Mouse (Mus musculus) lung, postnatal 4 days (tissue): ENCODE measurements around the gene Zfp639.

Experiments used
- DNase-seq, 2 experiments: peaks; one replicate each; pipeline ENCODE4 v3.0.0; 2021

Zfp639 gene

DNA sequence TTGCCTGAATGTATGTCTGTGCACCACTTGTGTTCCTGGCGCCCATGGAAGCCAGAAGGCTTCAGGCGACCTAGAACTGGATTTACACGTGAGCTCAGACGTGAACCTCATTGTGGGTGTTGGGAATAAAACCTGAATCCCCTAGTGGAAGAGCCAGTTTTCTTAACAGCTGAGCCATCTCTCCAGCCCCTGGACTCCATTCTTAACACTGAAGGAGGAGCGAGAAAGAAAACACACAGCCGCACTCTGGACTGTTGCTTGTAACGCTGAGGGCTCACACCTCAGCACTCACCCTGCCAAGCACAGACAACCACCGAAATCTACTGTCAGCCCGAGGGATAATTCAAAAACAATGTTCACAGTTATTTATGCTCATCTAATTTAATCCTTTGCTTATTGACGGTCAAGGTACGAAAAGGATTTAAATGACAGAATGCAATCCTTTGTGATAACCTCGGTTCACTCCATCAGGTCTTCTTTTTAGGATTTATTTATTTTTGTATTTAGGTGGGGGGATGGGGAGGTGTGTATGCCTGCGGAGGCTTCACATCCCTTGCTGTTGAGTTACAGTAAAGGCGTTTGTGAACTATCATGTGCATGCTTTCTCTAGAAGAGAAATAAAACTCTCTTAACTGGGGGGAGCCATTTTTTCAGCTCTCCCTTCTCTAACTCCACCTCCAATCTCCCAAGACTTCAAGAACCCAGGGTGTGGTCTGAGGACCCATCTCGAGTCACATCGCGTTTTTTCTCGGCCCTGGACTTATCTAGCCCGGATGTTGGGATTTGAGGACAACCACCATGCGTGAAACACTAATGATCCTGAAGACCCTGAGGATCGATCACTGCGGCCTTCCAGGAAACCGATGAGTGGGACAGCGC lies at the start of gene Zfp639:
TSS of gene Zfp639 (plus strand) at position 764 of the 879 bp plus-strand sequence.
- DNase-seq, result no peak

DNA sequence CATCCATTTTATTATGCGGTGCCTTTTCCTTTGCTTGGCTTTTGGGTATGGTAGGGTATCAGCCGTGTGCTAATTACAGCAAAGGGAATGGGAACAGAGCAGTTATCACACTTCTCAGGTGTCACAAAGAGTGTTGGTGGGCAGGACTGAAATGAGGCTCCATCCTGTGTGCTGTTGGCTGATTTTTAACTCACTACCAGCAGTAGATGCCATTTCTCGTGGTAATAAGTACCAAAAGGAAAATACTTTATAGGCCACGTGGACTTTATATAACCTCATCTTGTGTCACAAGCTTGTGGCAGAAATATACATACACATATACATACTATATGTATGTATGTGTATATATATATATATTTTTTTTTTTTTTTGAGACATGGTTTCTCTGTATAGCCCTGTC lies 42.7 kb upstream of the Zfp639 start:
- DNase-seq, result no peak

DNA sequence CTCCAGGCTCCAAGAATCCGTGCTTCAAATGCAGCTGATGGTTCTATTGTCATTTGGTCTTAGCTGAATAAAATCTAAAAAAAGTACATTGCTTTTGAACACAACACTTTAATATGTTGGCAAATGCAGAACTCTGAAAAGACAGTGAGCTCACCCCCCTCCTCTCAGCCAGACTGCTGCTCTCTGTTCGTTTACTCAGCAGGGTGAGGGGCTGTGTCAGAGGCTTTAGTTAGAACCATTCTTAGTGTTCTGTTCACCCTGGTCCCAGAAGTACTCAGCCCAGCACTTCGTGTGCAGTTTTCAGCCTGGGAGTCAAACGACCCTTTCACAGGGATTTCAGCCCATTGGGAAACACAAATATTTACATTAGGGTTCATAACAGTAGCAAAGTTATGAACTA lies 41.6 kb upstream of the Zfp639 start:
- no peak for DNase-seq

DNA sequence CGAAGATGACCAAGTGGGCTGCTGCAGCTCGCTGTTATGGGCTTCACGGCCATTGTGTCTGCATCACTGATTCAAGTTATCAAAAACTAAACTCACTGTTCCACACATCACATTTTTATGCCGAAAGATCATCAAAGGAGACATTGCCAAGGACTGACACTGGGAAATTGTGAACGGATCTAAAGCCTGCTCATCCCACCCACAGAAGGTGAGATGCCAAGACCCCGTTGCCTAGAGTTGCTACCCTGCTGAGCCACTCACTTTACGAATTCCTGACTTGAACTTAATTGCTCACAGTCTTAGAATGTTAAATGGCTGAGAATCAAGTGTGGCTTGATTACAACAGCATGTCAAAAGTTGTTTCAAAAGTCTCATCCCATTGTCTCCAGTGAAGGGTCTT lies 39.6 kb upstream of the Zfp639 start:
- DNase-seq, result no peak

DNA sequence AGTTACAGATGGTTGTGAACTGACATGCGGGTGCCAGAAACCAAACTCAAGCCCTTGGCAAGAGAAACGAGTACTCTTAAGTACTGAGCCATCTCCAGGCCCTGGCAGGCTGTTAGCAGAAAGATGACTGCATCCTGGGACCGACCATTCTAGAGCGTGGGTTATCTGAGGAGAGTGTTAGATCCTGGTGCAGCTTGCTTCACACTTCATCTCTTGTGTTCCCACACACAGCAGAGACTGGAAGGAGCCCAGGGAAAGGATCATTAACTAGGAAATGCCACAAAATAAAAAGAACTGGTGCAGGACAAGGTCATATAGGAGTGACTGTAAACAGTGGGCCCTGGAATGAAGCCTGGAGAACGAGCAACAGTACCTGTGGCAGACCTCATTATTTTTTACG lies 39.0 kb upstream of the Zfp639 start:
- peak; percentile 22 to 67 for DNase-seq

DNA sequence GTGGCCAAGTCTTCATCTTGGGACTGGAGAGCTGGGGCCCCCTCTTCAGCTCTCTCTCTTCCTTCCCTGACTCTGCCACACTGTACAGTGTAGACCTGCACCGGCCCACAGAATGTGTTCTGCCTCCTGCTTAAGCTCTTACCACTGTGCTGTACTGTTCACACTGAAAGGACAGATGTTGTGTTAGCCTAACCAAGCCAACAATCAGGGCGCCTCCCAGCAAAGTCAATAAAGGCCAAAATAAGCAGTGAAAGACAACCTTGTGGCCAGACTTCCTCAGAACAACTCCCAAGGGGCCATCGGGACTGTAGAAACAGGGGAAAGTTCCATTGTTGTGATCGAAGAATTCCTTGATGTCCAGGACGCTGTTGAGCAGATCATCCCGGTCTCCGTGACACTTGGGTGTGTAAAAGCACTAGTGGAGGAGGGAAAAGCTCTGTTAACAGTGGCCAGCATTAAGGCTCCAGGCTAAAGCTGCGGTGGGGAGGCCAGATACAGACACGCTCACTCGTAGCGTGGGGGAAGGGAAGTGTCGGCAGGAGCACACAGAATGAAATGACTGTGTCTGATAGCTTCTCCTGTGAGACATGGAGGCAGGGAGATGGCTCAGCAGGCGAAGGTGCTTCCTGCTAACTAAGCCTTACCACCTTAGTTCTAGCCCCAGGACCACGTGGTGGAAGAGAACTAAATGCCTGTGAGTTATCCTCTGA lies 37.7 kb upstream of the Zfp639 start:
- DNase-seq, result no peak

DNA sequence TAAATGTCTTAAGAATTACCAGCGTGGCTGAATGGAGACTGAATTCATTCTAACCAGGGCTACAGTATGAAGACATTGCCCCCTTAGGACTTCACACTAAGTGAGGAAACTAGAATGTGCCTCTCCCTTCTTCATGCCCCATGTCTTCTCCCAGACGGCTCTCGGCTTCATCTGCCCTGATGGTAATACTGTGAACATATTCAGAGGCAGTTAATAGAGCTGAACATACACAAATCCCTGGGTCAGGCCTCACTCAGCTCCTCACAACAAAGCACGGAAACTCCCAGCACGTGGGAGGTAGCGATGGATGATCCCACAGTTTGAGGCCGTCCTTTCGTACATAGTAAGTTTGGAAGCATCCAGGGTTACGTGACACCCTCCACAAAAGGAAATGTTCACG lies 36.9 kb upstream of the Zfp639 start:
- DNase-seq, result no peak

DNA sequence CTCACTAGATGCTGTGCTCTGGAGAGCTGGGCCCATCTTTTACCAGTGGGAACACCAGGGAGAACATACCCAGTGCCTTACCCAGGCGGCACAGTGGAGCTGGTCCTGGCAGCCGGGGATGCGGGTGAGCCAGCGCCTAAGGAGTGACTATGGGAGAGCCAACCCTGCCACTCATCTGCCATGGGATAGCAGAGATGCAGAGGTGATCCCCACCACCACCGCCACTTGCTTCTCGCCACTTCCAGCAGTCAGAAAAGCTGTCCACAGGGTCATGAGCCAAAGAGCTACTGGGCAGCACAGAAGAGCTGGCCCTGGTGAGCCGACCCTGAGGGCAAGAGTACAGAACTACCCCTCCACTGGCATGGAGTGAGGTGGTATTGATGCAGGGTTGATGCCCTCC lies 30.1 kb upstream of the Zfp639 start:
- no peak for DNase-seq

DNA sequence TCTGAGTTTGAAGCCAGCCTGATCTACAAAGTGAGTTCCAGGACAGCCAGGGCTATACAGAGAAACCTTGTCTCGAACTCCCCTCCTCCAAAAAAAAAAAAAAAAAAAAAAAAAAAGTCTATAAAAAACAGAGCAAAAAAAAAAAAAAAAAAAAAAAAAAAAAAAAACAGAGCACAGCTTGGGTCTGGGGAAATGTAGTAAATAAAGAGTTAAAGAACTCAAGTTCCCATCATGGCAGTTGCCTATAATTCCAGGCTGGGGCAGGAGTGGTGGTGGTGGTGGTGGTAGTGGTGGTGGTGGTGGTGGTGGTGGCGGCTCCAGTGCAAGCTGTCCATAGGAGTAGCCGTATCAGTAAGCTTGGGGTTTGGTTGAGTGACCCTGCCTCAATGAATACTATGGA lies 27.0 kb upstream of the Zfp639 start:
- DNase-seq, result no peak

DNA sequence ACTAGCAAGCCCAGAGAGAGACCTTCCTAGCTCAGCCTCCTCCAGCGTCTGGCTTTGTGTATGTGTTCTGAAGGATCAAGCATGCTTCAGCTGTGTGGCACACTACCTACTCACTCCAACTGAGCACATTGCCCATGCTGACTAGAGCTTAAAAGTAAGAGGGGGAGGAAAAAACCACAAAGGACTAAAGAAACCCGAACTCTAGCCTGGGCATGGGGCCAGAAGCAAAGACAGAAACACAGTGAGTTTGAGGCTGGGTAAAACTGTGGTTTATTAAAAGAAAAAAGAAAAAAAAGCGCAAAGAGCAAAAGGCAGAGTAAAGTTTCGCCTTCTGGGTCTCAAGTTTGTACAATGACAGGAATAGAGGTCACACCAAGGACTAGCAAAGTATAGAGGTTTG lies 23.5 kb upstream of the Zfp639 start:
- no peak for DNase-seq

DNA sequence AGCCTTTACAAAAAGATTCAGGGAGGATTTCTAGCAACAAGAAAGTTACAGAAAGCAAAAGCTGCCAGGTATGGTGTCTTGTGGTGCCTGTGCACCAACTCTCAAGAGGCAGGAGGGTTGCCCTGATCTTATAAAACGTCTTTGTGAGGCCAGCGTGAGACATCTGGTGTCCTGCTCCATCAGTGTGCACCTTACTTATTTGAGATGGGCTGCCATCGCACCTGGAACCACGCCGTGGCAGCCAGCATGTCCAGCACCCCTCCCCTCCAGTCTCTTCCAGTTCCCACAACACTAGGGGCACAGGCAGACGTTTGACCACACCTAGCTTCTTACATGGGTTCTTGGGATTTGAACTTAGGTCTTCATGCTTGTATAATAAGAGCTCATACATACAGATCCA lies 21.9 kb upstream of the Zfp639 start:
- no peak for DNase-seq

DNA sequence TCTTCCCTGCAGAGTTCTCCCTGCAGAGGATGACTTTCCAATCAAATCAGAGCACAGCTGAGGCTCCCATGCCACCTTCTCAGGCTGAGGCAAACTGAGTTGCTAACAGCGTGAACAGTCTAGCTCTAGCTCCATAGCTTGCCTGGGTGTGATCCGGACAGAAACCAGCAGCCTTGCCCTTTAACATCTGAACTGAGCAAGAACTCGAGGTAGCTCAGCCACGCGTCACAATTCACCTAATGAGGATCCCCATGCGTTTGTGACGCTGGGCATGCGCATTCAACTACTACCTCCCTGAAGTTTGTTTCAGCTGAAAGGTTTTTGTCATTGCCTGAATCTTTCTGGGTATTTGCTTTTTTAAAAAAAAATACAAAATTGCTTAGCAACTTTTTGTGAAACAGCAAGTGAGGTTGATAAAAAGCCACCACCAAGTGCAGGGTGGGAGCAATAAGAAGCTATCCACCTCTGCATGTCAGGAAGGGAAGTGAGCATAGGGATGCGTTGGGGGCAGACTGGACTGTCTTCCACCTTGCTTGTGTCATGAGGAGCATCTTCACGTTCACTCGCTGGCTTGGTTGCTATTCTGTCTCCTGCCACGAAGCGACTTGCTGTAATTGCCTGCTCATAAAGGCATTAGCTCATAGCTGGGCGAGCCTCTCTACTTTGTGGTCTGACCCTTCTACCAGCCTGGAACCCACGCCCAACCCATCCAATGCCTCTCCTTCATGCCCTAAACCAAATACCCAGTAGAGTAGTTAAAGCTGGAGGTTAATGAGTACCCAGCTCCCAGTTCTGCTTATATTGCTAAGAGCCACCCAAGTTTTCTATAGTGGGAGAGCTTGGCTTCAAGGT lies 19.8 kb upstream of the Zfp639 start:
- no peak for DNase-seq

DNA sequence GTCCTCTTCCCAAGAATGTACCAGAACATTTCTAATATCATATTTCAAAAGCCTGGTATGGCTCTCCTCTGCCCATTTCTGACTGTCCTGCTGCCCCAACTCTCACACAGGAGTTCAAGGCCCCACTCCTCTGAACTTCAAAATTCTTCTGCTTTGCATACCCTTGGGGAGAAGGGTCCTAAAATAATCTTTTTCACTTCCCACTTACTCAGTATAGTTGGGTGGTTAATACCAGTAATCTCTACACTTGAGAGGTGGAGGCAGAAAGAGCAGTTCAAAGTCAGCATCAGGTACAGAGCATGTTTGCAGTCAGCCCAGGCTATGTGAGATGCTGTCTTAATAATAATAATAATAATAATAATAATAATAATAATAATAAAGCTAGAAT lies 19.1 kb upstream of the Zfp639 start:
- DNase-seq, result no peak

DNA sequence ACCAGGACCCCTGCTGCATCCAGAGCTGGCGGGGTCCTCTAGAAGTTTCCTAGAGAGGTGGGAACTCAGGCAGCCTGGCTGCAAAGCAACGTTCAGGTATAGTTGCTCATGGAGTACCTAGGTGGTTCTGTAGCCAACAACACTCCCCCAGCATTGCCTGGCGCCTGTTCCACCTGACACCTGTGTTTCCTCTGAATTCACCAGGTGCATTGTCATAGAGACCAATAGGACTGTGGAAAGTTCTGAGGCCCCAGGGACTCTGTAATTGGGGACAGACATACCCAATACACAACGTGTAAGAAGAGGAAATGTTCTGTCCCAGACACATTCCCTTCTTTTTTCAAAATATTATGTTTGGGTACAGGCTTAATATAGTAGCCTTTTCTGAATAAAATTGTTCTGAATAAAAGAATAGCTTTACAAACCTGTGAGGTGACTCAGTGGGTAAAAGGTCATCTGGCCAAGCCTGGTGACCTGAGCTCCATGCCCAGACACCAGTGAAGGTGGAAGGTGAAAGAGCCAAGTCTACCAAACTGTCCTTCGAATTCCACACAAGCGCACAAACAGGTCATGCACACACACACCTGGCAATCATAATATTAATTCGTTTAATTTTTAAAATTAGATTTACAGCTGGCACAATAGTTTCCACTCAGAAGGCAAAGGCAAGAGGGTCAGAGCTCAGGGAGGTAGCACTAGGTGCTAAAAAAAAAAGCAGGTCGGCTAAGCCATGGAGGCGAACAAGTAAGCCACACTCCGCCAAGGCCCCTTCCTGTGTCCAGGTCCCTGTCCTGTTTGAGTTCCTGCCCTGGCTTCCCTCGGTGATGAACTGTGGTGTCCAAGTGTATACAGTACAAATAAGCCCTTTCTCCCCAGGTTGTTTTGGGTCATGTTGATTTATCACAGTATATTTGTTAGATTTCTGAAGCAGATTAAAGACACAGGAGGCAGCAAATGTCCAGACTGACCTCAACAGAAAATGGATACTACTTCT lies 17.7 kb upstream of the Zfp639 start, which contains the start of gene Kcnmb3:
TSS of gene Kcnmb3 (minus strand) at position 135 of the 994 bp plus-strand sequence.
- DNase-seq, result no peak

DNA sequence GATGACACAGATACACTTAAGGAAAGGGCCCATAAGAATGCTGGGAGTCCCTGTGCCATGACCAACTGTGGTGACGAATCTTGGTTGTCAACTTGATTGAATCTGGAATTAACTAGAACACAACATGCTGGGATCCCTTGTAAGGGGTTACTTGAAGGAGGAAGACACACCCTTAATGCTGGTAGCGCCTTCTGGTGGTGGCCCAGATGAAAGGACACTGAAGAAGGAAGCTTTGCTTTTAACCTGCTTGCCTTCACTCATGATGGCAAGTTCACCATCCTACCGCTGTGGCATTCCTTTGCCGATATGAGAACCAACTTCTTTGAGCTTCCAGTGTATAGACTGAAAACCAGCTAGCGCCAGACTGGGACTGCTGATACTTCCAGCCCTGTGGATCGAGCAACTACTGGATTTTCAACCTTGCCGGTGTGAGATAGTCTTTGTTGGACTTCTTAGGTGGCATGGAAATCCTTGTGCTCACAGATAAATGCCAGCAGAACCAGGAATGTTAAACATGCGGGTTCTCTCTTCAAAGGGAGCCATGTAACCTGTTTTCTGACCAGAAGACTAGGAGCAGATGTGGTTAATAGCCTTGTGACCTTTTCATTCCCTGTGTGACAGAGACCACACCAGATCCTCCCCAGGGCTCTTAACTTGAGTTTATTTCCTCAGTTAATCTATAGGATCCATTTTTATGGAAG lies 15.5 kb upstream of the Zfp639 start:
- DNase-seq, result peak in 1 of 2 experiments; percentile 21

DNA sequence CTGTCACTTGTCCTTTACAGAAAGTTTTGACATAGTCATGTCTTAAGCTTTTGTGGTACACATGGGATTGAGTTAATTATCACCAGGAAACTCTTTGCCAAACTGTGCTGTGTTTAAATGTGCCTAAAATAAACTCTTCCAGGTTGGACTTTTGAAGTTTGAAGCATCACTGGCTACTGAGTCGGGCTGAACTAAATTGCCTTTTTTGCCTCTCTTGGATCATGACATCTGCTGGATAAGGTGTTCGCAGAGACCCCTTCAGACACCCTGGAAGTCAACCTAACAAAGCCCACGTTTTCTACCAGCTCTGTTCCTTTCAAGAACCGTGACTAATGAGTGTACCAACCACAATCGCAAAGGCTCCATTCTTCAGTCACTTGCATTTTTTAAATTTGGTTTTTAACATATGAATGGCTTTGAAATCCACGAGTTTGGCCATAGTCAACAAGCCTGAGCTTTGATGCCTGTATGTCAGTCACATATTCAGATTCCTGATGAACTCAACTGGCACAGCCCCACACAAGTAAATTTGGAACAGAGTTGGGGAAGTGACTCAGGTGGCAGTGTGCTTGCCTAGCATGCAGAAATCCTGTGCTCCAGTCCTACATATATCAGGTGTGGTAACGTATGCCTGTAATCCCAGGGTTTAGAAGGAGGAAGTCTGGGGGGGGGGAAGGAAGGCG lies 14.8 kb upstream of the Zfp639 start:
- DNase-seq, result no peak

DNA sequence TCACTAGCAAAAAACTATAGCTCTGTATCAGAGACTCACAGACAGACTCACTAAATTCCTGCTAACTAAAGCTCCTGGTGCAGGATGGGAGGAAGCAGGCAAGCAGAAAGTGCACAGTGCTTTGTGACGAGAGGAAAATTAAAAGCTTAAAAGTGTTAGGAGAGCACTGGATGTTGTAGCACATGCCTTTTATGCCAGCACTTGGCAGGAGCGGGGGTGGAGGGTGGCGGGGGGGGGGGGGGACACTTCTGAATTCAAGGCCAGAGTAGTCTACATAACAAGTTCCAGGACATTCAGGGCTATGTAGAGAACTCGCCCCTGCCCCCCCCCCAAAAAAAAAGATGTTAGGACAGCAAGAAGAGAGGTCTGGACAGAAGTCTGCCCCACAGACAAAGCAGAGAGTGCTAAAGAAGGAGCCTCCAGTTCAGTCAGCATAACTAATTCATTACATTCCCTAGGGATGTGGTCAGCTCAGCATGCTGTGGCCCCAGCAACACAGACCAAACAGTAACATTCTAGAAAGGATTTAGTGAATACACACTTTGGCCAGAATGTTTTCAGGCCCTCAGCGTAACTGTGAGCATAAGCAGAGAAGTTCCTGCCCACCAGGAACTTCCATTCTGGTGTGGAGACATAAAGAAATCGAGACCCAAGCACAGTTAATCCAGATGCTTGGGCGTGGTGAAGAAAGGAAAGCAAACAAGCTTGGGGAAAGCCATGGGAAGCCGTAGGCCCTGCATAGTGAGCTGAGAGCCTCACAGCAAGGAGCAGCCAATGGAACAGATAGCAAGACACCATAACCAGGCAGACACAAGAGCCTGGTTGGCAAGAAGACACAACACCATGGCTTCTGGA lies 14.0 kb upstream of the Zfp639 start:
- DNase-seq, result no peak

DNA sequence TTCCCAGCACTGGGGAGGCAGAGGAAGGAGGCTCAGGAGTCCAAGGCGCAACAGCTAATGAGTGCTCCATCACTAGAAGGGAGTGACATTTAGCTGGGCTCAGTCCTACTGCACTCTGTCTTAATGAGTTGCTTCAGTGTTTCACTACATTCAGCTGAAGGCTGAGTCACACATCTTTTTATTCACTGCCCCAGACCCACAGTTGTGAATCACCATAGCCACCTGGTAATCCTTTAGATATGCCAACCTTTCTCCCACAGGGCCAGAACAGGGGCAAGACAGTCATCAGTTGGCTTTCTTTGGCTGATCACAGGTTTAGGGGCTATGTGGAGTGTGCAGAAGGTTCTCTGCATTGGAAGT lies 13.4 kb upstream of the Zfp639 start:
- no peak for DNase-seq

DNA sequence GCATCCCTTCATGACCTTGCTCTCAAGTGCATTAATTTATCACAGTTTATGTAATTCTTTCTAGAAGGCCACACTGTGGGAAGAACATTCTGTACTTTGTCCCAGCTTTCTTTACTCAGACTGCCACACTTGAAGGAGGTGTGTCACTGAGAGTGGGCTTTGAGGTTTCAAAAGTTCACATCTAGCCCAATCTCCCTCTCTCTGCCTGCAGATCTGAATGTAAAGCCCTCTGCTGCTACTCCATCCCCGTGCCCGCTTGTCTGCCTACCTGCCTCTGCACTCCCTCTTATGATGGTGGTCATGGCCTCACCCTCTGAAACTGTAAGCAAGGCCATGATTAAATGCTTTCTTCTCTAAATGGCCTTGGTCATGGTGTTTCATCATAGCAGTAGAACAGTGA lies 9.7 kb upstream of the Zfp639 start:
- DNase-seq, result no peak

DNA sequence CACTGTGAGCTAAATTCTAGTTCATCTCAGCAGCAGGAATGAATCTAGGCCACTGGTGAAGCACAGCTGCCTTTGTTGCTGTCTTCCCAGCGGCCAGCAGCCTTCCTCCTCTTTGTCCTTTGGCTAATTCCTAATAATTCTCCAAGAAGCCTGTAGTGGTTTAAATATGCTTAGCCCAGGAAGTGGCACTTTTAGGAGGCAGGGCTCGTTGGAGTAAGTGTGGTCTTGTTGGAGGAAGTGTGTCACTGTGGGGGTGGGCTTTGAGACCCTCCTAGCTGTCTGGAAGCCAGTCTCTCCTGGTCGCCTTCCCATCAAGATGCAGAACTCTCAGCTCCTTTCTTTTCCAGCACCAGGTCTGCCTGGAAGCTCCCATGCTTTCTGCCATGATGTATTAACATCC lies 4.2 kb upstream of the Zfp639 start:
- no peak for DNase-seq
